Mouse (Mus musculus) gastrocnemius, adult 18-20 months (tissue): Measurements from ENCODE around the gene Creb5. TPM values are rescaled to one million over a fixed set of nuclear protein-coding genes. Genes with fewer than 3 reads are reported as not detected.

ENCODE experiments used
- DNase-seq: peaks from one replicate; pipeline ENCODE4 v3.0.0; 2021; ENCODE audit warnings: low spot score
- total RNA-seq, 2 experiments: library from RNA; stranded (reverse); gene quantifications; 2 replicates each; pipeline ENCODE4 v1.2.3; 2021

The Creb5 gene
- total RNA-seq, 2 experiments from 2014 or later = 3.5 to 7.0 TPM

- DNase-seq = no peak
Measured at GRCm38 (mm10) chr6:53490917-53491316, 203.8 kb downstream of the Creb5 start.

- no peak for DNase-seq
Measured at GRCm38 (mm10) chr6:53491331-53491730, 204.3 kb downstream of the Creb5 start.

GRCm38 (mm10) chr6:53493864-53494263, 206.8 kb downstream of the Creb5 start:
- DNase-seq = no peak

GRCm38 (mm10) chr6:53495667-53496066, 208.6 kb downstream of the Creb5 start:
- DNase-seq = no peak

GRCm38 (mm10) chr6:53496325-53496753, 209.3 kb downstream of the Creb5 start:
- DNase-seq = peak; percentile 79

GRCm38 (mm10) chr6:53497904-53498536, 210.9 kb downstream of the Creb5 start:
- DNase-seq = no peak

- no peak for DNase-seq
Measured at GRCm38 (mm10) chr6:53499621-53500295, 212.7 kb downstream of the Creb5 start.

GRCm38 (mm10) chr6:53501236-53501635, 214.2 kb downstream of the Creb5 start:
- DNase-seq = no peak

GRCm38 (mm10) chr6:53506947-53507564, 220.0 kb downstream of the Creb5 start:
- DNase-seq = peak; percentile 60

GRCm38 (mm10) chr6:53508847-53509494, 221.9 kb downstream of the Creb5 start:
- no peak for DNase-seq

- no peak for DNase-seq
Measured at GRCm38 (mm10) chr6:53510005-53510404, 222.9 kb downstream of the Creb5 start.

GRCm38 (mm10) chr6:53512226-53512625, 225.2 kb downstream of the Creb5 start:
- no peak for DNase-seq

GRCm38 (mm10) chr6:53513380-53513779, 226.3 kb downstream of the Creb5 start:
- no peak for DNase-seq

GRCm38 (mm10) chr6:53514862-53515261, 227.8 kb downstream of the Creb5 start:
- DNase-seq = no peak

- peak; percentile 34 for DNase-seq
Measured at GRCm38 (mm10) chr6:53515611-53516010, 228.5 kb downstream of the Creb5 start.

GRCm38 (mm10) chr6:53517371-53517945, 230.4 kb downstream of the Creb5 start:
- peak; percentile 44 for DNase-seq

GRCm38 (mm10) chr6:53523743-53524497, 236.8 kb downstream of the Creb5 start:
- no peak for DNase-seq

GRCm38 (mm10) chr6:53526460-53526859, 239.4 kb downstream of the Creb5 start:
- DNase-seq = no peak

GRCm38 (mm10) chr6:53530742-53531141, 243.7 kb downstream of the Creb5 start:
- DNase-seq = no peak

- peak; percentile 42 for DNase-seq
Measured at GRCm38 (mm10) chr6:53531461-53531860, 244.4 kb downstream of the Creb5 start.

GRCm38 (mm10) chr6:53537530-53537929, 250.5 kb downstream of the Creb5 start:
- no peak for DNase-seq
